Mouse (Mus musculus) liver, embryonic 13.5 days (tissue): Measurements from ENCODE around the gene Iqgap2. TPM values are rescaled to one million over a fixed set of nuclear protein-coding genes. Genes with fewer than 3 reads are reported as not detected.

Experiments
- ATAC-seq: fragments of 200-750 bp; cut with Nextera tagmentation; 2 replicates; pipeline ENCODE4 v1.8.0; 2017; ENCODE audit warnings: low read depth, mild to moderate bottlenecking, moderate number of reproducible peaks, moderate library complexity
- DNase-seq: peaks from one replicate; pipeline ENCODE4 v3.0.0; 2022
- H3K27ac ChIP-seq: fragments of 300-500 bp; sonication (generic); 2 replicates; pipeline ENCODE4 v1.5.1; 2015; ENCODE audit warnings: moderate library complexity, mild to moderate bottlenecking, inconsistent platforms
- H3K27me3 ChIP-seq: fragments of 300-500 bp; sonication (generic); 2 replicates; pipeline ENCODE4 v1.6.1; 2015; ENCODE audit warnings: mild to moderate bottlenecking, inconsistent platforms
- H3K36me3 ChIP-seq: fragments of 300-500 bp; sonication (generic); 2 replicates; pipeline ENCODE4 v1.6.1; 2015; ENCODE audit warnings: mild to moderate bottlenecking, inconsistent platforms
- H3K4me1 ChIP-seq: fragments of 300-500 bp; sonication (generic); replicated peaks from 2 replicates; pipeline ENCODE4 v1.6.1; 2015; ENCODE audit warnings: inconsistent platforms
- H3K4me2 ChIP-seq: fragments of 300-500 bp; sonication (generic); 2 replicates; pipeline ENCODE4 v1.6.1; 2015; ENCODE audit warnings: inconsistent platforms, mild to moderate bottlenecking, moderate library complexity
- H3K4me3 ChIP-seq: fragments of 300-500 bp; sonication (generic); replicated peaks from 2 replicates; pipeline ENCODE4 v1.5.1; 2015; ENCODE audit warnings: mild to moderate bottlenecking, inconsistent platforms
- H3K9ac ChIP-seq: fragments of 300-500 bp; sonication (generic); 2 replicates; pipeline ENCODE4 v1.6.1; 2015; ENCODE audit warnings: mild to moderate bottlenecking, inconsistent platforms
- H3K9me3 ChIP-seq: fragments of 300-500 bp; sonication (generic); replicated peaks from 2 replicates; pipeline ENCODE4 v1.6.1; 2016; ENCODE audit warnings: inconsistent platforms
- WGBS: fragments of 180-500 bp; shearing (Covaris S2); methylation state at CpG from one replicate; pipeline ENCODE4 v1.1.7; 2015; ENCODE audit not compliant: insufficient replicate concordance; 5-methylcytosine and 5-hydroxymethylcytosine counted together
- polyA plus RNA-seq: library from polyadenylated mRNA; unstranded; fragments of >200 nt; fragmentation: Nextera tagmentation; extraction: Ambion mirVana; gene quantifications from 2 replicates; pipeline ENCODE4 v1.2.1, GENCODE M21; 2015

Gene Iqgap2
- polyA plus RNA-seq, 1 experiment from 2014 or later: 11.9 TPM

DNA sequence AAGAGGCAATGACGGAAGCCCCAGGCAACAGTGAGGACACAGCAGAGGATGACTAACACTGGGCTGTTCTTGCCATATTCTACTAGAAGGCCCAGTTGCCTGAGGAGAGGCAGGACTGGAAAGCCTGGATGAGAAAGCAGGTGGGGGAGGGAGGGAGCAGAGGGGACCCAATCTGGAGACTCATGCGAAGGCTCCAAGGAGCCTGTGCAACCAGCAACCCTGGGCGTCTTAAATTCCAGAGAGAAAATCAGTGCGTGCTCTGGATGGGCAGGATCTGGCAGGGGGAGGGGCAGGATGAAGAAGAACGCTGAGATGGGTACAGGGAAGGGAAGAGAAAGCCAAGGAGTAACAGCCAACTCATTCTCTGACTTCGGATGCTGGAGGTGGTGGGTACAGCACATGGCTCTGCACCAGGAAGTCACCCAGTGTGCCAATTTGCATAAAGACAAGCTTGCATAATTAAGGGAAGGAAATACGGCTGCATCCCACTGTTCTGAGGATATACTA lies 42.2 kb downstream of the Iqgap2 start:
- no peak overlapping the region for H3K4me3 ChIP-seq
- no peak overlapping the region for H3K9ac ChIP-seq
- no peaks in the 10 kb centered on the region for H3K27me3 ChIP-seq
- H3K9me3 ChIP-seq: no peaks in the 10 kb centered on the region
- ATAC-seq (no peak), DNase-seq (no peak)
- H3K4me2 ChIP-seq: no peak overlapping the region
- H3K36me3 ChIP-seq: no peaks in the 10 kb centered on the region
- no peak overlapping the region for H3K27ac ChIP-seq
- H3K4me1 ChIP-seq: peaks cover 11% of the 10 kb centered on the region
- WGBS: 73% methylated on average over 7 of the region's 7 CpGs

DNA sequence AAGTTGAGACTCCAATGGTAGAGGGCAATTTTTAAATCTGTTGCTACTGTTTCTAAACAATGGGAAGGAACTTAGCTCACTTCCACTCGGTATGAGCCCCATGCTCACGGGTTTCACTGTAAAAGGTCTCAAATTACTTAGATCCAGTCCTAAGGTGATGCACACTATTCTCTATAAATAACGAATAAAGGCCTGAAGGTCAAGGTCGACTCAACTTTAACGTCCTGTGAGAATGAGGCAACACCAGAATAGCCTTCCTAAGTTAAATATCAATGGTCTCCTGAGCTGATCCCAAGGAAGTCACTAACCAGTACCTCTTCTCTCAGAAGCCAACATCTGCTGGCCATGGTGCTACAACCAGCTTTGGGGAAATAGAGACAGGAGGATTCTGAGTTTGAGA lies 45.4 kb downstream of the Iqgap2 start:
- Histone ChIP-seq H3K9me3 (no peaks in the 10 kb centered on the region), H3K27me3 (no peaks in the 10 kb centered on the region), H3K27ac (no peak overlapping the region), H3K9ac (no peak overlapping the region), H3K36me3 (no peaks in the 10 kb centered on the region), H3K4me3 (no peak overlapping the region), H3K4me2 (no peak overlapping the region), H3K4me1 (peaks cover 15% of the 10 kb centered on the region)
- 71% methylated on average over 5 of the region's 5 CpGs for WGBS
- DNase-seq (no peak), ATAC-seq (no peak)

DNA sequence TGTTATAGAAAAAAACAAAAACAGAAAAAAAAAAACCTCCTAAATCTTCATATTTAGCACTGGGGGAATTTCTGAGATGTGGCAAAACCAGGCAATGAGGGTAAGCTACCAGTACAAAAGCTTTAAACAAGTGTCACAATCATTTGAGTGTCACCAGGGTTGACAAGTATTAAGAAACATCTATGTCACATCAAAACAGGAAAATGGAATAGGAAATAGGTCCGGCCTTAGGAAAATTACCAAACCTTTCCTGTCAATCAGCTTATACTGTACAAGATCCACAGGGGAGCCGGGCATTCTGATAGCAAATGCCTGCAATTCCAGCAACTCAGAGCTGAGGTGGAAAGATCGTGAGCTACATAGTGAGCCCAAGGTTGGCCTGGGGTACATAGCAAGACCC lies 46.8 kb downstream of the Iqgap2 start:
- 62% methylated on average over 3 of the region's 3 CpGs for WGBS
- Histone ChIP-seq H3K27me3 (no peaks in the 10 kb centered on the region), H3K9ac (no peak overlapping the region), H3K4me2 (no peak overlapping the region), H3K36me3 (no peaks in the 10 kb centered on the region), H3K9me3 (no peaks in the 10 kb centered on the region), H3K4me1 (peaks cover 8% of the 10 kb centered on the region), H3K4me3 (no peak overlapping the region), H3K27ac (no peak overlapping the region)
- ATAC-seq: no peak
- no peak for DNase-seq

DNA sequence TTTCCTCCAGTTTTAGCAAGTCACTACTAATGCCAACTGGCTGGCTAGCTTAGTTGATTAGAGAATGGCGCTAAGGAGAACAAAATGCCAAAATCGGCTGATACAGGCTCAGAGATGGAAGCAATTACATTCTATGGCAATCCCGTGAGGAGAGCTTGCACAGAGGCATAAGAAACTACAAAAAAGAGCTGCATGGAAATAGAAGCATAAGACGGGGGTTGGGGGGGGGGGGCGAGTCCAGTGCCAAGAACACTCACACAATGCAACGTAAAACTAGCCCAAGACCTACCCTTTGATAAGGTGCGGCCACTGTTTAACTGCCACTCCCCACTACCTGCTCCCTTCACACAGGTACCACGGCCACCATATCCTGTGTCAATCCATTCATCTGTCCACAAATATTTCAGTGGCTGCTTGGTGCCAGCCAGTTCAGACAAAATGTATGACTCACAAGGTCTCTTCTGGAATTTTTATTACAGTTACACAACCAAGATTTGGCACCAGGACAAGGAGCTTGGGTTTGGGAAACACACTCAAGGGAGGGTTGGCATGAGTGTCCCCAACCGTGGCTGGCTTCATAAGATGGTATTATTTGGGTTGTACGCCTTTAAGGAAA lies 48.2 kb downstream of the Iqgap2 start:
- Histone ChIP-seq H3K27me3 (no peaks in the 10 kb centered on the region), H3K9ac (no peak overlapping the region), H3K4me3 (no peak overlapping the region), H3K9me3 (no peaks in the 10 kb centered on the region), H3K4me2 (no peak overlapping the region), H3K36me3 (no peaks in the 10 kb centered on the region), H3K27ac (no peak overlapping the region), H3K4me1 (peaks cover 5% of the 10 kb centered on the region)
- no peak for ATAC-seq
- no peak for DNase-seq
- whole genome bisulfite sequencing: 70% methylated on average over 10 of the region's 10 CpGs

DNA sequence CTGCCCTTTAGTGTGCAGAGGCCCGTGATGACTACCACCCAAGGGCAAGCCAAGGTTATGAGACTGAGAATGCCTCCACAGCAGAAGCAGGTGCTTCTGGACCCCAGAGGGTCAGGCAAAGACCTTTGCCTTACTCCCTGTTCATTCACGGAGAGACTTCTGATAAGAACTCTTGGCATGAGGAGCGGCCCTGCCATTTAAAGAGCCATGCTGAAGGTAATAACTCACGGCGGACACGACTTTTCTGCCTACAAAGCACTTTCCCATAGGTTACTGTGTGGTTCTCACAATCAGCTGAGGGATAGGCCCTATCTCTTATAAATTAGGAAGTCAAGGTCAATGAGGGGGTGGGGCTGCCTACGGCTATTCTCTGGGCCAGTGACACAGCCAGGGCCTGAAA lies 48.9 kb downstream of the Iqgap2 start:
- 54% methylated on average over 7 of the region's 7 CpGs for WGBS
- no peak overlapping the region for H3K27ac ChIP-seq
- H3K27me3 ChIP-seq: no peaks in the 10 kb centered on the region
- H3K4me2 ChIP-seq: no peak overlapping the region
- H3K4me3 ChIP-seq: no peak overlapping the region
- peaks cover 5% of the 10 kb centered on the region for H3K4me1 ChIP-seq
- DNase-seq (no peak), ATAC-seq (no peak)
- H3K9ac ChIP-seq: no peak overlapping the region
- no peaks in the 10 kb centered on the region for H3K9me3 ChIP-seq
- H3K36me3 ChIP-seq: no peaks in the 10 kb centered on the region

DNA sequence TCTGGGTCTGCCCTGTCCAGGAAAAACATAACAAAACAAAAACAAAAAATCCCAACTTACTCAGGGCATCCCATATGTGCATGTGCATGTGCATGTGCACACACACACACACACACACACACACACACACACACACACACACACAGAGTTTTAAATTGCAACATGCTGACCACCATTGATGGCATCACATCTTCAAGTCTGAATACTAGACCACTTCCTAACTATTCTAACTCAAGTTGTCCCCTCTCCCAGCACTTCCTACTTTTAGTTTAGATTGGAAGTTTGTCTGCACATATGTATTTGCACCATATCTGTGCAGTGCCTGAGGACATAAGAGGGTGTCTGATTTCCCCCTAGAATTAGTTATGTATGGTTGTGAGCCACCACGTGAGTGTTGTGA lies 49.8 kb downstream of the Iqgap2 start:
- H3K9ac ChIP-seq: no peak overlapping the region
- no peaks in the 10 kb centered on the region for H3K9me3 ChIP-seq
- no peak overlapping the region for H3K27ac ChIP-seq
- no peak overlapping the region for H3K4me3 ChIP-seq
- no peaks in the 10 kb centered on the region for H3K27me3 ChIP-seq
- 79% methylated on average over 1 of the region's 1 CpGs for WGBS
- DNase-seq (no peak), ATAC-seq (no peak)
- H3K4me2 ChIP-seq: no peak overlapping the region
- no peaks in the 10 kb centered on the region for H3K36me3 ChIP-seq
- H3K4me1 ChIP-seq: peaks cover 12% of the 10 kb centered on the region

DNA sequence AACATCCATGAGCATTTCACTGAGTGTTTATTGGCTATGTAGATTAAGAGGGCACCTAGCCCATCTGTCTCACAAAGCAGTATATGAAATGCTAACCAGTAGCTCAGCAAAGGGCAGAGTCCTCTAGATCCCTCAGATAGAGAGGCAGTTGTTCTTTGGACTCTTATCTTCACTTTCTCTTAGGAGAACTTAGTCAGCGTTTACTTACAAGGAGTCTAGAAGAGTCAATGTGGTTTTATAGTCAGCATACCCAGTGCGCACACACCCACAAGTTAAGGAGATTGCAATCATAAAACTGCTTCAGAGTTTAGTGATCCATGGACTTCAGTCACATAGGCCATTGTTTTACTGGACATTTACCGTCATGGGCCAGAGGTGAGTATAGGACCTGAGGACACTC lies 54.8 kb downstream of the Iqgap2 start:
- H3K27me3 ChIP-seq: no peaks in the 10 kb centered on the region
- no peak overlapping the region for H3K4me2 ChIP-seq
- H3K9me3 ChIP-seq: no peaks in the 10 kb centered on the region
- peaks cover 10% of the 10 kb centered on the region for H3K4me1 ChIP-seq
- ATAC-seq: no peak
- H3K4me3 ChIP-seq: no peak overlapping the region
- no peak overlapping the region for H3K9ac ChIP-seq
- no peaks in the 10 kb centered on the region for H3K36me3 ChIP-seq
- no peak for DNase-seq
- WGBS: 33% methylated on average over 3 of the region's 3 CpGs
- H3K27ac ChIP-seq: no peak overlapping the region

DNA sequence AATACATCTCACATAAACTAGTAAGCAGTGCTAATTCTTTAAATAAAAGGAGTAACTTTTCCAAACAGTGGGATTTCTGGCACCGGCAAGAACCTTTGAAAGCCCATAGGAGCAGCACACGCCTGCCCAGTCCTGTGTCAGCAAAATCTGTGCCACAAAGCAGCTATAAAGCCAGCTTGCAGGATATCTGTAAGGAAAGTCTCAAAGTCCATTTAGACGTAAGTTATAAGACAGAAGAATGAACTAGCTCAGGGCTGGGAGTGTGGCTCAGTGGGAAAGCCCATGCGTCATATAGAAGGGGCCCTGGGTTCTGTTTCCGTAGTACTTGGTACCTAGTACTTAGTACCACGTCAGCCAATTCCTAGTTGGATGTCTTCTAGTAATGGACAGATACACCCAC lies 58.2 kb downstream of the Iqgap2 start:
- ATAC-seq (no peak), DNase-seq (no peak)
- Histone ChIP-seq H3K9ac (no peak overlapping the region), H3K27ac (no peak overlapping the region), H3K27me3 (no peaks in the 10 kb centered on the region), H3K36me3 (no peaks in the 10 kb centered on the region), H3K9me3 (no peaks in the 10 kb centered on the region), H3K4me1 (peaks cover 10% of the 10 kb centered on the region), H3K4me3 (no peak overlapping the region), H3K4me2 (no peak overlapping the region)
- WGBS: 70% methylated on average over 6 of the region's 6 CpGs

DNA sequence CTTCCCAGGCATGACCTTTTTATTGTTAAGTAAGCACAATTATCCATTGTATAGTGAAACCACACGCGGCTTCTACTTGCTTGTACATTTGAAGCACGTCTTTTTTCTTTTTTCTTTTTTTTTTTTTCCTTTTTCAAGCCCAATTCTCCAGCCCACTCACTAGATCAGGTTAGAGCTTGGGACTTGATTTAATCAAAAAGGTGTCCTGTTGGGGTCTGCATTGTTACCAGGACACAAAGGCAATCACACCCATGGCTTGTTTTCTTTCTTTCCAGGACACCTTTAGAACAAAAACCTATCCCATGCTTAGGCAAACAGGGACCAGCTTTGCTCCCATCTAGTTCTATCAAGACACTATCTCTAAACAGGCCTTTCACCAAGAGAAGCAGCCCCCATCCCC lies 59.0 kb downstream of the Iqgap2 start:
- DNase-seq (no peak), ATAC-seq (no peak)
- Histone ChIP-seq H3K4me3 (no peak overlapping the region), H3K36me3 (no peaks in the 10 kb centered on the region), H3K4me1 (peaks cover 14% of the 10 kb centered on the region), H3K27ac (no peak overlapping the region), H3K27me3 (no peaks in the 10 kb centered on the region), H3K9ac (no peak overlapping the region), H3K4me2 (no peak overlapping the region), H3K9me3 (no peaks in the 10 kb centered on the region)
- WGBS: 70% methylated on average over 3 of the region's 3 CpGs

DNA sequence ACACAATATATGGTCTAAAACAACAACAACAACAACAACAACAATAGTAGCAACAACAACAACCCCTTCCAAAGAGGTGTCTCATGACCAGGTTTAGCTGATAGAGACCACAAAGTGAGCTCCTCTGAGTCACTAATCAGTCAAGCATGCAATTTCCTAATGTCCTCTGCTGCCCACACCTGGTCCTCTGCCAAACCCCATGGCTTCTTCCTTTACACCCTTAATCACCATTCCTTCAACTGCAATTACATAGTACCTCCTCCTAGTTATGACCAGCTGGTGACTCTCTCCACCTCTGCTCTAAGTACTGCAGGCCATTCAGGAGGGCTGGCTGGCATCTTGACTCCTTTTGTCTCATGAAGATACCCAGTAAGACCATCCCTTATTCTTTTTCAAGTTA lies 60.0 kb downstream of the Iqgap2 start:
- H3K4me2 ChIP-seq: no peak overlapping the region
- no peak overlapping the region for H3K4me3 ChIP-seq
- no peak overlapping the region for H3K9ac ChIP-seq
- no peaks in the 10 kb centered on the region for H3K36me3 ChIP-seq
- ATAC-seq (no peak), DNase-seq (no peak)
- H3K27ac ChIP-seq: no peak overlapping the region
- no peaks in the 10 kb centered on the region for H3K27me3 ChIP-seq
- no peaks in the 10 kb centered on the region for H3K9me3 ChIP-seq
- peaks cover 13% of the 10 kb centered on the region for H3K4me1 ChIP-seq

DNA sequence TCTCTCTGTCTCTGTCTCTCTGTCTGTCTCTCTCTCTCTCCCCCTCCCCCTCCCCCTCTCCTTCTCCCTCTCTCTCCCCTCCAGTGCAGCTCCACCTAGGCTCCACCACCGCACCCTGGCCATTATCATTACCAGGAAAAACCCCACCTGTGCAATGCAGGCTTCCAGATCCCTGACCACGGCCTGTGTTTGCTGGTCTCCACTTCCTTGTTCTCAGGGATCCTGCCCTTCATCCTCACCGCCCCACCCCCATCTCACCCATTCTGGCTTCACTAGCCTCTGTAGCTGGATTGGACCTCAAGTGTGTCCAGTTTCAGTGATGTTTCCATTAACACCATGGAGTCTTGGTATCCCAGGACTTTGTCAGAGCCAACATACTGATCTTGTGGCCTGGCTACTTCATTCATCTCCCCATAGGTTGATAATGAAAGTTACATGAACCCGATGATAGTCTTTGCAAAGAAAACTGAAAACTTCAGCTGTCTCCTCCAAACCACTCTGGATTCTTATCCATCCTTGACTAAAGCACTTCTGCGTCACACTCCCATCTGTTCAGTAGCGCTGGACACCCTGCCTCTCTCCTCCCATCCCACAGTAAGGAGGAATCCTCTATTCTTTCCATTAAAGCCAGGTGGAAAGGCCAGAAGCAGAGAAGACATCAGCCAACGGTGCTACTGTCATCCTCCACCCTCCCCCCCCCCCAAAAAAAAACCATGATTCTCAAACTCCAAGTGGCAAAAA lies 62.1 kb downstream of the Iqgap2 start:
- no peak overlapping the region for H3K4me3 ChIP-seq
- no peak overlapping the region for H3K27ac ChIP-seq
- DNase-seq: no peak
- H3K4me1 ChIP-seq: peaks cover 16% of the 10 kb centered on the region
- 61% methylated on average over 7 of the region's 7 CpGs for WGBS
- H3K27me3 ChIP-seq: no peaks in the 10 kb centered on the region
- H3K9me3 ChIP-seq: no peaks in the 10 kb centered on the region
- no peak overlapping the region for H3K9ac ChIP-seq
- no peaks in the 10 kb centered on the region for H3K36me3 ChIP-seq
- H3K4me2 ChIP-seq: no peak overlapping the region
- ATAC-seq: no peak

DNA sequence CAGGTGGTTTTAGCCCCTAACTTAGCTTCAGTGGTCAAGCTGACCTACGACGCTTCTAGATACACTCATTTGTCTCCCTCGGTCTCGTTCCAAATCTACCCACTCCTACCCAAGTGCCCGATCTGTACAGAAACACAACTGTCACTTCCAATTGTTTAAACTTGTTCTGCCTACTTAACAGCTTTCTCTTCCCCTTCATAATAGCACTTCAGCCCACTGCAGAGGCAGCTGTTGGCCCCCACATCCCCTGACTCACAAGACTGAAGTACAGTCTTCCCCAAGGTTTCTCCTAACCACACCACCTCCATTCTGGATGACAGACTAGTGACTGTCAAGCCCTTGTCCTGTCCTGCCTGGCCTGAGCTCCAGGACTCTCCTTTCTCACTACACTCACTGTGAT lies 63.1 kb downstream of the Iqgap2 start:
- 75% methylated on average over 5 of the region's 5 CpGs for WGBS
- Histone ChIP-seq H3K27me3 (no peaks in the 10 kb centered on the region), H3K36me3 (no peaks in the 10 kb centered on the region), H3K4me2 (no peak overlapping the region), H3K4me1 (peaks cover 16% of the 10 kb centered on the region), H3K4me3 (no peak overlapping the region), H3K9ac (no peak overlapping the region), H3K9me3 (no peaks in the 10 kb centered on the region), H3K27ac (no peak overlapping the region)
- DNase-seq (no peak), ATAC-seq (no peak)
